Mouse (Mus musculus): Measurements from ENCODE around the gene Spsb1. TPM values are rescaled to one million over a fixed set of nuclear protein-coding genes. Genes with fewer than 3 reads are reported as not detected.

Spsb1 gene
- polyA plus RNA-seq (2015; fragmentation: Nextera tagmentation; extraction: Ambion mirVana): 24.6 and 27.1 TPM in 2 replicates

DNA sequence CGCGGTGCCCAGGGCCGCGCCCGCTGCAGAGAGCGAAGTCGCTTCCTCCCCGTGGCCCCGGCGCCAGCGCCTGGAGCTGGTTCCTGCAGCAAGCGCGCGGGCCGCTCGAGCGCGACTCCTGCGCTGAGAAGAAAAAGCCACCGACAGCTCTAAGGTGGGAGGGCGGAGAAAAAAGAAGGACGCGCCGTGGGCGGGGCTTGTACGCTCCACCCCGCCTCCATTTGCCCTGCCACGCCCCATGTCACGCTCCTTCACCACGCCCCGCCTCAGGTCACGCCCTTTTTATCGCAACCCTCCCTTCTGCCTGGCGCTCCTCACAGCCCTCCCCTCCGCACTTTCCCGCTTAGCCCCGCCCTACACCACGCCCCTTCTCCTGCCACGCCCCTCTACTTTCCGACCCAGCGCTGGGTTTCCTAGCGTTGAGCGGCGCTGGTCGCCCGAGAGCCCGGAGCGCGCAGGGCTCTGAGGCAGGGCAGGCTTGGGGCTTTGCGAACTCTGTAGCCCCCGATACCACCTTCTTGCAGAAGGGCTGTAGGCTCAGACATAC, at the start of gene Spsb1:
Spsb1 (minus strand) TSS at position 151 of the 547 bp plus-strand sequence.
- Histone ChIP-seq H3K4me2 (peak within 1 kb of the TSS; percentile 88), H3K27me3 (peaks cover 7% of the 10 kb centered on the region; the same call in 1 of the 2 replicates), H3K27ac (peak within 1 kb of the TSS; percentile 86), H3K9ac (peak within 1 kb of the TSS; percentile 79), H3K36me3 (no peaks in the 10 kb centered on the region), H3K4me1 (peaks cover 46% of the 10 kb centered on the region), H3K4me3 (peak within 1 kb of the TSS; percentile 73), H3K9me3 (no peaks in the 10 kb centered on the region)
- under 1% methylated on average over 51 of the region's 51 CpGs for WGBS
- ATAC-seq (ENCODE audit: insufficient number of reproducible peaks, low FRiP score, low TSS enrichment, low read depth): peak; percentile 92

DNA sequence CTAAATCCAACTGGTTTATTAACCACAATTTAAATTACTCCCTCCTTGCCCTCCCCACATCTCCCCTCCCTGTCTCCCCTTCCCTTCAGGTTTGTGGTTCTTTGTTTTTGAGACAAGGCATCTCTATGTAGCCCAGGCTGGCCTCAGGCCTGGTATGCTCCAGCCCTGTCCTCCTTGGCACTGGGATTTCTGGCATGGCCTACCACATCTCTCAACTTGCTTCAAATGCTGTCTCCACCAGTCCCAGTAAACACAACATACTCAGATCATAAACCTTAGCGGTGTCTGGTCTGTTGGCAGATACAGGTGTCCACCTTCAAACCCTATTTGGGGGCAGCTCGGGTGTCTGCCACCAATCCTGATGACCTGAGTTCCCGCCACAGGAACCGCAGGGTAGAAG, 48.8 kb upstream of the Spsb1 start:
- no peak overlapping the region for H3K4me3 ChIP-seq
- H3K36me3 ChIP-seq: no peaks in the 10 kb centered on the region
- H3K4me2 ChIP-seq: no peak overlapping the region
- no peak overlapping the region for H3K27ac ChIP-seq
- H3K4me1 ChIP-seq: peaks cover 55% of the 10 kb centered on the region
- no peak for ATAC-seq (ENCODE audit: insufficient number of reproducible peaks, low FRiP score, low TSS enrichment, low read depth)
- 63% methylated on average over 4 of the region's 4 CpGs for WGBS
- H3K9ac ChIP-seq: no peak overlapping the region
- H3K9me3 ChIP-seq: no peaks in the 10 kb centered on the region
- no peaks in the 10 kb centered on the region for H3K27me3 ChIP-seq

DNA sequence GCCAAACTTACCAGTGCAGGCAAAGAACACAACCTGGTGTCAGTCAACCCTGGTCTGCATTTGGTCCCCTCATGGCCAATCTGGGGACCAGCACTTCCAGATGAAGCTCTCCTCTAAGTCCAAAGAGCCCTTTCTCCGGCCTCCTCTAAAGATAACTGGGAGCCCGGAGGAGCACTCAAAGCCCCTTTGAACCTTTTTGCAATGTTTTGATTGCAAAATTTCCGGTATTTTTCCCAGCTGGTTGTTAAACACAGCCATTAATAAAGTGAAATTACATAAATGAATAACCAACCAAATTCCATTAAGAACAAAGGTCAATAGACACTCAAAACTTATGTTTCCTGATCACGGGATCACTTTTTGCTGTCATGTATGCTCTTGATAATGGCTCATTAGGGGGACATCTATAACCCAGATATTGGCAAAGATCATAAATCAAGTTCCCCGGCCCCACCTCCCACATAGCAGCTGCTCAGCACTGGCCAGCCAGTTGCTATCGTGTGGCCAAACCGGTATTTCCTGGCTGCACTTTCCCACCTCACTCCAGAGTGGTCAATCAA, 48.3 kb upstream of the Spsb1 start:
- Histone ChIP-seq H3K4me1 (peaks cover 51% of the 10 kb centered on the region), H3K27me3 (no peaks in the 10 kb centered on the region), H3K27ac (no peak overlapping the region), H3K4me2 (no peak overlapping the region), H3K36me3 (no peaks in the 10 kb centered on the region), H3K9ac (no peak overlapping the region), H3K4me3 (no peak overlapping the region), H3K9me3 (no peaks in the 10 kb centered on the region)
- ATAC-seq (ENCODE audit: insufficient number of reproducible peaks, low FRiP score, low TSS enrichment, low read depth): no peak
- WGBS: 37% methylated on average over 7 of the region's 7 CpGs

DNA sequence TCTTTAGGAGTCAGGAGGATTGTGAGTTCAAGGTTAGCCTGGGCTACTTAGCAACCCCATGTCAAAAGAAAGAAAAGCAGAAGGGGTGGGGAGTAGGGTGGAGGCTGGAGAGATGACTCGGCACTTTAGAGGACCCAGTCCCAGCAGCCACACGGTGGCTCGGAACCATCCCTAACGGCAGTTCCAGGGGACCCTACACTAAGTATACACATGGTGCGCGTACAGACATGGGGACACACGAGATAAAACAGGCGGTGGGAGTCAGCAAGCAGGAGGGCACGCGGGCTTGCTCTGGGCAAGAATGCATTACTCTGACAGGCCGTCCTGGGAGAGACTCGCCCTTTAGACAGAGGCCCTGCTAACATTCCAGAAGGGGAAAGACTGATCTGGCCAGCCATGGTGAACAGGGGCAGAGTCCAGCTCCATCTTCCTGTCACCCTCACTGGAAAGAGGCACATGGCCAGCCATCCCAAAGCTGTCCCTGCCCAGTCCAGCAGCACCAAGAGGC, 47.2 kb upstream of the Spsb1 start:
- H3K27ac ChIP-seq: no peak overlapping the region
- no peak overlapping the region for H3K4me2 ChIP-seq
- no peaks in the 10 kb centered on the region for H3K27me3 ChIP-seq
- WGBS: 62% methylated on average over 12 of the region's 12 CpGs
- H3K9me3 ChIP-seq: no peaks in the 10 kb centered on the region
- no peak for ATAC-seq (ENCODE audit: insufficient number of reproducible peaks, low FRiP score, low TSS enrichment, low read depth)
- H3K4me1 ChIP-seq: peaks cover 46% of the 10 kb centered on the region
- H3K36me3 ChIP-seq: no peaks in the 10 kb centered on the region
- H3K9ac ChIP-seq: no peak overlapping the region
- H3K4me3 ChIP-seq: no peak overlapping the region

DNA sequence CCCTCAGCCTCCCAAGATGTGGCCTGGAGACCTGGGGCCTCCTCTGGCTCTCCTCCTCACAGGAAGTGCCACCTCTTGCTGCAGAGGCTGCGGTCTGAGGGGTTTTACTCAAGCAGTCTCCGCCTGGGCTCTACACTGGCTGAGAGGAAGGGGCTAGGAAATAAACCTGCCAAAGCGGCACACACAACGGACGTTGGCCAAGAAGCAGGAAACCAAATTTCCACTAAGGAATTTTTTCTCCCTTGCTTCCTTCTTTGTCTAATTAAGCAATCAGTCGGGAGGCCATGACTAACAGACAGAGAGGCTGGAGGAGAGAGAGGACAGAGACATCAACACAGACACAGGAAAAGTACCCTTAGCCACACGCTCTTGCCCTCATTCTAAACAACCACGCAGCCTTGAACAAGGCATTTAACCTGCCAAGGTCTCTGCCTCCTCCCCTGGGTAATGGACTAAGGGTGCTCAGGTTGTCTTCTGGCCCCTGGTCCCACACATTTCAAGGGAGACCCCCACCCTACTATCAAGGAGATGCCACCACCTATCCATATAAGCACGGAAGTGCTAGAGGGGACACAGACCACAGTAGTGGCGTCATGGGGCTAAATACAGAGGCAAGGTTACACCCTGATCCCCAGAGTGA, 46.5 kb upstream of the Spsb1 start:
- H3K4me3 ChIP-seq: no peak overlapping the region
- H3K9ac ChIP-seq: no peak overlapping the region
- H3K4me1 ChIP-seq: peaks cover 49% of the 10 kb centered on the region
- 55% methylated on average over 10 of the region's 10 CpGs for WGBS
- no peak overlapping the region for H3K4me2 ChIP-seq
- H3K9me3 ChIP-seq: no peaks in the 10 kb centered on the region
- ATAC-seq (ENCODE audit: insufficient number of reproducible peaks, low FRiP score, low TSS enrichment, low read depth): no peak
- H3K27me3 ChIP-seq: no peaks in the 10 kb centered on the region
- H3K27ac ChIP-seq: peak overlapping the region; percentile 52; the same call in 1 of the 2 replicates
- no peaks in the 10 kb centered on the region for H3K36me3 ChIP-seq

DNA sequence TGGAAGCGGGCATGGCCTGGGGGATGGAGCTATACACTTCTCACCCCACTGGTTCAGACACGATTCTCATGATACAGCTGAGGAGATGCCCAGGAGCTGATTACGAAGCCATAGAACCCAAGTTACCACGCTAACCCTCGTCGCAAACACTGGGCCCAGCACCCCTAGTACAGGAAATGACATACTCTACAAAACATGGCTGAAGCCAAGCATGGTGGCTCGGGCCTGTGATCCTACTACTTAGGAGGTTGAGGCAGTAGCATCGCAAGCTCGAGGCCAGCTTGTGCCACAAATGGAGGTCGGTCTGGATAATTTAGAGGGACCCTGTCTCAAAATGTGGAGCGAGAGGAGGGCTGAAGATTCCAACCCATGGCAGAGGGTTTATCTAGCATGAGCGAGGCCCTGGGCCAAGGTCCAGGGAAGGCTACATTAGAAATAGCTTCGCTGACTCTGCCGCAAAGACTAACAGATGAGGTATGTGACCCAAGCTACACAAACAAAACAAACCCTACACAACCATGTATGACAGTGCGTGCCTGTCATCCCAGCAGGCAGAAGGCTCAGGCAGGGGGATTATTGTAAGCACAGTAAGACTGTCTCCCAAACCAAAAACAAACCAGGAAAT, 45.2 kb upstream of the Spsb1 start:
- Histone ChIP-seq H3K27me3 (no peaks in the 10 kb centered on the region), H3K9me3 (no peaks in the 10 kb centered on the region), H3K4me3 (no peak overlapping the region), H3K27ac (peak overlapping the region; percentile 22; the same call in 1 of the 2 replicates), H3K4me1 (peaks cover 56% of the 10 kb centered on the region), H3K9ac (no peak overlapping the region), H3K4me2 (no peak overlapping the region), H3K36me3 (no peaks in the 10 kb centered on the region)
- ATAC-seq (ENCODE audit: insufficient number of reproducible peaks, low FRiP score, low TSS enrichment, low read depth): no peak
- WGBS: 85% methylated on average over 15 of the region's 15 CpGs

DNA sequence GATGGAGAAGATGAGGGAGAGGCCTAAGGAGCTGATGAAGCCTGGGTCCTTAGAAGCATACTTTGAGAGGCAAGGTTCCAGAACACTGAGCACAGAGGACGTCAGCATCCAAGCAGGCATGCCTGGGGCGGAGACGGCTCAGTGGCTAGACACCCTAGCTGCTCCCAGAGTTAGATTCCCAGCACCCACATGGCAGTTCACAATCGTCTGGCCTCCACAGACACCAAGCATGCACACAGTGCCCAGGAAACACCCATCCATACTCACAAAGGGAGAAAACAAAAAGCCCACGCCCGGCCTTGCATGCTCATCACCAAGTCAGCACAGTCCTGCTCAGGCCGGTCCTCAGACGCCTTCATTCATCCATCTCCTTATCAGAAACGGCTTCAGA, 44.7 kb upstream of the Spsb1 start:
- Histone ChIP-seq H3K4me1 (peaks cover 56% of the 10 kb centered on the region), H3K36me3 (no peaks in the 10 kb centered on the region), H3K9me3 (no peaks in the 10 kb centered on the region), H3K4me2 (no peak overlapping the region), H3K27ac (peak overlapping the region; percentile 22; the same call in 1 of the 2 replicates), H3K27me3 (no peaks in the 10 kb centered on the region), H3K9ac (no peak overlapping the region), H3K4me3 (no peak overlapping the region)
- no peak for ATAC-seq (ENCODE audit: insufficient number of reproducible peaks, low FRiP score, low TSS enrichment, low read depth)
- 84% methylated on average over 9 of the region's 9 CpGs for WGBS

DNA sequence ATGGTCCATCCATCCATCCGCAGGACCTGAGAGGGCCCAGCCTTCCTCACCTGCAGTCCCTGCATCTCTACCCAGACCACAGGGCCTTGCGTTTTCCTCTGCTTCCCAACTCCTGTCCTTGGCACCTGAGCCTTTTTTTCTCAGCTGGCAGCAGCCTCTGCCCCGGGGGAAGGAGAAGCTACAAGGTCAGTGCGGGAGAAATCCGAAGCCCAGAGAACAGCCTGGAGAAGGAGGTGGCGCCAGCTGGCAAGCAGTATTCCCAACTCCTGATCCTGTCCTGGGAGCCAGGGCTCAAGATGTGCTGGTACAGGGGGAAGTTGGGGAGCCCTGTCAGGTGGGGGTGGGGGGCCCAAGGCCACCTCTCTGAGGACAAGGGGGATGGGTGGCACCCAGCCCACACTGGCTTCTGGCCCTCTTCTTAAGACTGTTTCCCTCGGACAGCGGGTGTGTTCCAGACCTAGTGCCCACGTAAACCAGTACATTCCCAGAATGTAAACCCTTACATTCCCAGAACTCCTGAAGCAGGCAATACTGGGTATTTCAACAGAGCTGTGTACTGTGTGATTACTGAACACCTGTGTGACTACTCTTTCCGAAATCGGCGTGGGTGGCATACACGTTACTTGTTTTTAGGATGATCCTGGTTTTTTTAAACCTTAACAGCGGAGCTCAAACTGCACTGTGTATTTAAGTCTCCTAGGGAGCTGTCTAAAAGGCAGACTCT, 44.1 kb upstream of the Spsb1 start:
- ATAC-seq (ENCODE audit: insufficient number of reproducible peaks, low FRiP score, low TSS enrichment, low read depth): no peak
- 80% methylated on average over 14 of the region's 14 CpGs for WGBS
- H3K4me3 ChIP-seq: no peak overlapping the region
- H3K36me3 ChIP-seq: no peaks in the 10 kb centered on the region
- H3K4me1 ChIP-seq: peaks cover 56% of the 10 kb centered on the region
- no peak overlapping the region for H3K27ac ChIP-seq
- no peak overlapping the region for H3K4me2 ChIP-seq
- H3K9me3 ChIP-seq: no peaks in the 10 kb centered on the region
- H3K9ac ChIP-seq: no peak overlapping the region
- H3K27me3 ChIP-seq: no peaks in the 10 kb centered on the region

DNA sequence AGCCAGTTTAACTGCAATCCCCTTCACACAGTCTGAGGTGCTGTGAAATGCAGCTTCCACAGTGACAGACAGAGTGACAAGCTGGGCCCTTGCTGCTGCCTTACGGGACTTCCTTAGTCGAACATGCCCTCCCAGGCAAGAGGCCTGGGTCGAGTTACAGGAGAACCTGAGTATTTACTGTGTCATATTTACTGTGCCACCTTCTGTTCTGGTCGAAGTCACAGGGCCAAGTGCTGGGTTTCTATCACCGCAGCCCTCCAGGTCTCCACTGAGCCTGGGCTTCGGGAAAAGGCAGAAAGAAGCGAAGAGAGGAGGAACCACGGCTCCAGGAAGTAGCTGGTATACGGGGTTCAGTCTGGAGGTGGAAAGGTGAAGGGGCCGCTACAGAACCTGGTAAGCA, 43.2 kb upstream of the Spsb1 start:
- Histone ChIP-seq H3K9me3 (no peaks in the 10 kb centered on the region), H3K4me3 (no peak overlapping the region), H3K9ac (no peak overlapping the region), H3K4me2 (no peak overlapping the region), H3K27me3 (no peaks in the 10 kb centered on the region), H3K4me1 (peaks cover 50% of the 10 kb centered on the region), H3K27ac (no peak overlapping the region), H3K36me3 (0 out of 2 replicates have a peak, but pooled peaks cover 6% of the 10 kb centered on the region)
- no peak for ATAC-seq (ENCODE audit: insufficient number of reproducible peaks, low FRiP score, low TSS enrichment, low read depth)
- WGBS: 52% methylated on average over 10 of the region's 10 CpGs

DNA sequence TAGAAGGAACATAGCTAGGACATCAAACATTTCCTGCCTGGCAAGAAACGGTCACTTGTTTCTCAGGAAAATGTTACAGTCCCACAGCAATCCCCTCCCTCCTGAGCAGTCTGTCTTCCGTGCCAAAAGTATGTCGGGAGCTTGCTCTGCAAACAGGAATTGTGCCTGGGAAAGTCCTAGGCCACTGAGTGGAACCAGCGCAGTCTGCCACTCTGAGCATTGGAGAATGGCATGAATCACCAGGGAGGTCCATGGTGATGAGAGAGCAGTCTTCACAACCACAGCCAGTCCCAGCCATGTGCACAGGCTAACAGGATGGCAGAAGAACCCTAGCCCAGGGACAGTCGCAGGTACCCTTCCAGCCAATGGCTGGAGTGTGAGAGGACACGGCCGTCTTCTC, 41.6 kb upstream of the Spsb1 start:
- WGBS: 67% methylated on average over 7 of the region's 7 CpGs
- H3K36me3 ChIP-seq: 0 out of 2 replicates have a peak, but pooled peaks cover 6% of the 10 kb centered on the region
- ATAC-seq (ENCODE audit: insufficient number of reproducible peaks, low FRiP score, low TSS enrichment, low read depth): no peak
- H3K27me3 ChIP-seq: no peaks in the 10 kb centered on the region
- H3K9me3 ChIP-seq: no peaks in the 10 kb centered on the region
- H3K9ac ChIP-seq: no peak overlapping the region
- H3K27ac ChIP-seq: no peak overlapping the region
- peaks cover 39% of the 10 kb centered on the region for H3K4me1 ChIP-seq
- H3K4me2 ChIP-seq: no peak overlapping the region
- H3K4me3 ChIP-seq: no peak overlapping the region

DNA sequence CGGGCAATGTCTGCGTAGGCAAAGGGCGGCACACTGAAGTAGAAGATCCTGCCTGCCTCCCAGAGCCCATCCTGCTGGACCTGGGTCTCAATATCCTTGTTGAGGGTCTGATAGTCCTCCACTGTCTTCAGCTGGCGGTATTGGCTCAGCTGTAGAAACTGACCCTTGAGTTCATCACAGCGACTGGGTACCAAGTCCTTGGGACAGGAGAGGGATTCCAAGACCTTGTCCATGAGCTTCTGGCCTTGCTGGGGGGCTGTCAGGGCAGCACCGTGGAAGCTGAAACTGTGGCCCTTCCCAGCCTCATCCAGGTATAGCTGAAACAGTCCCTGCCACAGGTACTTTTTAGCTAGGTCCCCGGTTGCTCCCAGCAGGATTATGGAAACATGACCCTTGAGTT, 41.1 kb upstream of the Spsb1 start:
- WGBS: 85% methylated on average over 7 of the region's 7 CpGs

More for the DNA sequence above, 41.1 kb upstream of the Spsb1 start:
- H3K4me2 ChIP-seq: no peak overlapping the region
- H3K36me3 ChIP-seq: 0 out of 2 replicates have a peak, but pooled peaks cover 6% of the 10 kb centered on the region
- H3K27me3 ChIP-seq: no peaks in the 10 kb centered on the region
- H3K27ac ChIP-seq: no peak overlapping the region
- no peak overlapping the region for H3K4me3 ChIP-seq
- H3K4me1 ChIP-seq: peaks cover 39% of the 10 kb centered on the region
- no peak for ATAC-seq (ENCODE audit: insufficient number of reproducible peaks, low FRiP score, low TSS enrichment, low read depth)
- H3K9me3 ChIP-seq: no peaks in the 10 kb centered on the region
- no peak overlapping the region for H3K9ac ChIP-seq
